ENCODE assay signal across 8 mouse cellular contexts in genomic region chr10:99461446-99461966, GRCm38 (mm10).
DNase-seq lines count a peak whose midpoint lies in the region; ATAC-seq and TF ChIP-seq lines count a peak whose summit lies in the region.

No protein-coding gene starts in this region.

- H3K4me3 ChIP-seq in ES-E14 (ENCODE audit: insufficient read depth in 1 of 2, low read depth in 1 of 2, low read length in 2 of 2, poor library complexity in 1 of 2, severe bottlenecking in 1 of 2), result peak overlapping the region; percentile 15 to 21; a peak in 3 of 4 replicates
- peak overlapping the region; percentile 36 for H3K4me3 ChIP-seq in forebrain, embryonic 13.5 days
- peak overlapping the region; percentile 39 for H3K4me3 ChIP-seq in hindbrain, embryonic 15.5 days
- peak overlapping the region; percentile 41 for H3K4me3 ChIP-seq in liver, embryonic 11.5 days (ENCODE audit: low read depth, low read length)
- peak overlapping the region; percentile 43 for H3K4me3 ChIP-seq in midbrain, embryonic 16.5 days (ENCODE audit: low read depth, low read length)

- DNase-seq in frontal cortex, postnatal 36 days (ENCODE audit: low spot score in 2 of 2), result no peak
- DNase-seq in ES-E14 (ENCODE audit: low read depth, low spot score), result no peak
- DNase-seq in liver, embryonic 11.5 days (ENCODE audit: low spot score), result no peak
- no peak for DNase-seq in urinary bladder, adult 2 months (ENCODE audit: low spot score)

- no peaks in the 10 kb centered on the region for H3K9me3 ChIP-seq in ES-E14 (ENCODE audit: control insufficient read depth, insufficient read depth, low read depth, low read length)
- no peaks in the 10 kb centered on the region for H3K9me3 ChIP-seq in forebrain, embryonic 13.5 days (replicated peaks)
- H3K9me3 ChIP-seq in hindbrain, embryonic 15.5 days, result no peaks in the 10 kb centered on the region
- H3K9me3 ChIP-seq in liver, embryonic 11.5 days (ENCODE audit: control insufficient read depth, low read length), result no peaks in the 10 kb centered on the region
- no peaks in the 10 kb centered on the region for H3K9me3 ChIP-seq in midbrain, embryonic 16.5 days (replicated peaks; ENCODE audit: control insufficient read depth, low read length, poor library complexity, severe bottlenecking)

- no peaks in the 10 kb centered on the region for H3K27me3 ChIP-seq in forebrain, embryonic 13.5 days
- H3K27me3 ChIP-seq in hindbrain, embryonic 15.5 days, result 0 out of 2 replicates have a peak, but pooled peaks cover 3% of the 10 kb centered on the region
- H3K27me3 ChIP-seq in liver, embryonic 11.5 days (replicated peaks; ENCODE audit: control insufficient read depth, insufficient read depth, low read length), result no peaks in the 10 kb centered on the region
- no peaks in the 10 kb centered on the region for H3K27me3 ChIP-seq in midbrain, embryonic 16.5 days (ENCODE audit: control insufficient read depth, insufficient read depth, low read depth, low read length)

- in situ Hi-C loops in ES-E14 (cut with MboI; ENCODE audit: low sequenced_read_pairs in 2 of 2, unreplicated experiment in 2 of 2), result no loop called here

- WGBS in forebrain, embryonic 13.5 days, result 5% methylated on average over 13 of the region's 13 CpGs
- 3% methylated on average over 13 of the region's 13 CpGs for WGBS in hindbrain, embryonic 15.5 days
- WGBS in liver, embryonic 11.5 days, result 1% methylated on average over 13 of the region's 13 CpGs
- 2% methylated on average over 13 of the region's 13 CpGs for WGBS in midbrain, embryonic 16.5 days

- ATAC-seq in frontal cortex, adult (ENCODE audit: low TSS enrichment), result peak; percentile 35
- ATAC-seq in forebrain, embryonic 13.5 days, result peak; percentile 46
- ATAC-seq in hindbrain, embryonic 15.5 days (ENCODE audit: low FRiP score, low read depth), result peak; percentile 42
- peak; percentile 24; the same call in 1 of the 2 replicates for ATAC-seq in liver, embryonic 11.5 days (replicated peaks; ENCODE audit: low FRiP score)
- ATAC-seq in midbrain, embryonic 16.5 days, result peak; percentile 46; the same call in 1 of the 2 replicates

- H3K36me3 ChIP-seq in ES-E14 (ENCODE audit: control insufficient read depth, insufficient read depth, low read length, poor library complexity, severe bottlenecking), result no peaks in the 10 kb centered on the region
- no peaks in the 10 kb centered on the region for H3K36me3 ChIP-seq in forebrain, embryonic 13.5 days (ENCODE audit: poor library complexity, severe bottlenecking)
- no peaks in the 10 kb centered on the region for H3K36me3 ChIP-seq in hindbrain, embryonic 15.5 days
- H3K36me3 ChIP-seq in liver, embryonic 11.5 days (ENCODE audit: control insufficient read depth, insufficient read depth, low read length), result no peaks in the 10 kb centered on the region
- H3K36me3 ChIP-seq in midbrain, embryonic 16.5 days (ENCODE audit: control insufficient read depth, insufficient read depth, low read length), result no peaks in the 10 kb centered on the region

- H3K27ac ChIP-seq in ES-E14 (ENCODE audit: insufficient read depth, low read depth, low read length, poor library complexity, severe bottlenecking), result peak overlapping the region; percentile 89
- 0 out of 2 replicates have a peak overlapping the region, but pooled peaks have one; percentile 28 for H3K27ac ChIP-seq in forebrain, embryonic 13.5 days
- H3K27ac ChIP-seq in hindbrain, embryonic 15.5 days (replicated peaks), result peak overlapping the region; percentile 42; the same call in 1 of the 2 replicates
- peak overlapping the region; percentile 43; the same call in 1 of the 2 replicates for H3K27ac ChIP-seq in liver, embryonic 11.5 days (ENCODE audit: low read depth, low read length)
- H3K27ac ChIP-seq in midbrain, embryonic 16.5 days (ENCODE audit: low read length), result peak overlapping the region; percentile 55

- peak overlapping the region; percentile 43; the same call in 1 of the 2 replicates for H3K9ac ChIP-seq in ES-E14 (ENCODE audit: insufficient read depth, low read depth, low read length, poor library complexity, severe bottlenecking)
- peak overlapping the region; percentile 54; the same call in 1 of the 2 replicates for H3K9ac ChIP-seq in forebrain, embryonic 13.5 days
- peak overlapping the region; percentile 31 for H3K9ac ChIP-seq in hindbrain, embryonic 15.5 days
- peak overlapping the region; percentile 46 for H3K9ac ChIP-seq in liver, embryonic 11.5 days (ENCODE audit: low read depth, low read length)
- peak overlapping the region; percentile 61 for H3K9ac ChIP-seq in midbrain, embryonic 16.5 days (ENCODE audit: low read depth, low read length)

- H3K4me2 ChIP-seq in forebrain, embryonic 13.5 days, result peak overlapping the region; percentile 65
- peak overlapping the region; percentile 82 for H3K4me2 ChIP-seq in hindbrain, embryonic 15.5 days
- H3K4me2 ChIP-seq in liver, embryonic 11.5 days, result peak overlapping the region; percentile 79
- H3K4me2 ChIP-seq in midbrain, embryonic 16.5 days (ENCODE audit: low read length), result peak overlapping the region; percentile 96

- H3K4me1 ChIP-seq in ES-E14 (ENCODE audit: control insufficient read depth in 2 of 2, insufficient read depth in 2 of 2, low read length in 2 of 2, poor library complexity in 1 of 2), result peaks cover 9 to 13% of the 10 kb centered on the region in 2 experiments; a peak in 3 of 4 replicates
- H3K4me1 ChIP-seq in forebrain, embryonic 13.5 days, result peaks cover 12% of the 10 kb centered on the region
- peaks cover 12% of the 10 kb centered on the region for H3K4me1 ChIP-seq in hindbrain, embryonic 15.5 days (replicated peaks)
- H3K4me1 ChIP-seq in liver, embryonic 11.5 days (replicated peaks; ENCODE audit: control insufficient read depth, insufficient read depth, low read length), result peaks cover 8% of the 10 kb centered on the region
- H3K4me1 ChIP-seq in midbrain, embryonic 16.5 days (ENCODE audit: control insufficient read depth, insufficient read depth, low read length), result peaks cover 4% of the 10 kb centered on the region; the same call in 1 of the 2 replicates

TF ChIP-seq in ES-E14, 5 proteins besides CTCF, POLR2A, EP300 and RAD21:
- peak; percentile 83 for TF ChIP-seq CHD2 (IDR thresholded peaks at IDR 0.05; ENCODE audit: low read depth, low read length)
- TF ChIP-seq ZNF384 (IDR thresholded peaks at IDR 0.05; ENCODE audit: low read depth, low read length), result no peak
TF ChIP-seq in ES-E14: peak in this region for 1.

Comparison
In these comparisons a context has a peak if more than half of its experiments do, and no peak if none do; other contexts are left out.
1. H3K27ac ChIP-seq: peak in every context shown above with its lines; median percentile 89 in ES-E14; 55 in midbrain, embryonic 16.5 days; 43 in liver, embryonic 11.5 days; 42 in hindbrain, embryonic 15.5 days; 28 in forebrain, embryonic 13.5 days.